Mouse (Mus musculus) intestine, embryonic 14.5 days (tissue): ENCODE results near the gene Ppara. TPM values are rescaled to one million over a fixed set of nuclear protein-coding genes. Genes with fewer than 3 reads are reported as not detected.
"Not testable (repeated sequence)": the region's sequence is repeated elsewhere in the genome, so short reads cannot be mapped to it uniquely, and the experiment has no call there.

ENCODE experiments used
- ATAC-seq: fragments of 200-750 bp; cut with Nextera tagmentation; replicated peaks from 2 replicates; pipeline ENCODE4 v1.8.0; 2017; ENCODE audit warnings: low read depth, moderate number of reproducible peaks, moderate TSS enrichment, moderate library complexity; ENCODE audit not compliant: low FRiP score, low TSS enrichment
- DNase-seq: peaks from one replicate; pipeline ENCODE4 v3.0.0-alpha.2; 2018; ENCODE audit warnings: low spot score
- H3K27ac ChIP-seq: fragments of 300-500 bp; sonication (generic); 2 replicates; pipeline ENCODE4 v1.5.1; 2014; ENCODE audit warnings: low read depth, mild to moderate bottlenecking, control low read depth
- H3K27me3 ChIP-seq: fragments of 300-500 bp; sonication (generic); replicated peaks from 2 replicates; pipeline ENCODE4 v1.6.1; 2014; ENCODE audit warnings: low read length, control low read depth; ENCODE audit not compliant: control insufficient read depth, insufficient read depth
- H3K36me3 ChIP-seq: fragments of 300-500 bp; sonication (generic); 2 replicates; pipeline ENCODE4 v1.6.1; 2014; ENCODE audit warnings: low read length, control low read depth; ENCODE audit not compliant: control insufficient read depth, insufficient read depth
- H3K4me1 ChIP-seq: fragments of 300-500 bp; sonication (generic); replicated peaks from 2 replicates; pipeline ENCODE4 v1.6.1; 2014; ENCODE audit warnings: low read length, control low read depth, mixed read lengths; ENCODE audit not compliant: control insufficient read depth, insufficient read depth
- H3K4me2 ChIP-seq: fragments of 300-500 bp; sonication (generic); 2 replicates; pipeline ENCODE4 v1.6.1; 2014; ENCODE audit warnings: low read length
- H3K4me3 ChIP-seq: fragments of 300-500 bp; sonication (generic); 2 replicates; pipeline ENCODE4 v1.5.1; 2014; ENCODE audit warnings: low read depth, low read length, control low read depth, mixed read lengths
- H3K9ac ChIP-seq: fragments of 300-500 bp; sonication (generic); 2 replicates; pipeline ENCODE4 v1.6.1; 2014; ENCODE audit warnings: mild to moderate bottlenecking, low read length
- H3K9me3 ChIP-seq: fragments of 300-500 bp; sonication (generic); 2 replicates; pipeline ENCODE4 v1.6.1; 2016; ENCODE audit warnings: low read length, control low read depth; ENCODE audit not compliant: control insufficient read depth
- WGBS: fragments of 180-500 bp; shearing (Covaris S2); extraction: QIAGEN DNeasy Blood & Tissue Kit; methylation state at CpG from one replicate; pipeline ENCODE4 v1.1.7; 2014; 5-methylcytosine and 5-hydroxymethylcytosine counted together
- polyA plus RNA-seq: library from polyadenylated mRNA; unstranded; fragments of >200 nt; fragmentation: Nextera tagmentation; extraction: Ambion mirVana; gene quantifications from 2 replicates; pipeline ENCODE4 v1.2.1, GENCODE M21; 2014

The Ppara gene
- polyA plus RNA-seq, 1 experiment from 2014 or later = 7.6 TPM

DNA sequence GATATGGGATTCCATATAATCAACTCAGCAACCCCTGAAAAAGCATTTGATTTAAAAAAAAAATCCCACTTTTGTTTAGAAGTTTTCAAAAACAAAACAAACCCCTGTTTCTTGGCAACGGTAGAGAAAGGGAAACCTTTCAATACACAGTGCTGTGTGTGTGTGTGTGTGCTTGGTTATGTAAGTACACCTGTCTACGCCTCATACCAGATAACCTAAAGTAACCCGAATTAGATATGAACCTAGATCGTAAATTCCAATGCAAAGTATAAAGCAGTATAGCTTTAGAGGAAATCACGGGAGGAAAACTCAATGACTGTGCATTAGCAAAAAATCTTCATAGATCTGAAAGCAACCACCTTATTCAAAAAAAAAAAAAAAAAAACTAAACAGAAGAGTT, 31.9 kb downstream of the Ppara start:
- DNase-seq = no peak
- H3K36me3 ChIP-seq = no peaks in the 10 kb centered on the region
- no peaks in the 10 kb centered on the region for H3K9me3 ChIP-seq
- no peak overlapping the region for H3K4me2 ChIP-seq
- no peak overlapping the region for H3K9ac ChIP-seq
- H3K27ac ChIP-seq = no peak overlapping the region
- H3K4me3 ChIP-seq = no peak overlapping the region
- H3K27me3 ChIP-seq = no peaks in the 10 kb centered on the region
- WGBS = 77% methylated on average over 5 of the region's 5 CpGs
- no peaks in the 10 kb centered on the region for H3K4me1 ChIP-seq
- no peak for ATAC-seq

DNA sequence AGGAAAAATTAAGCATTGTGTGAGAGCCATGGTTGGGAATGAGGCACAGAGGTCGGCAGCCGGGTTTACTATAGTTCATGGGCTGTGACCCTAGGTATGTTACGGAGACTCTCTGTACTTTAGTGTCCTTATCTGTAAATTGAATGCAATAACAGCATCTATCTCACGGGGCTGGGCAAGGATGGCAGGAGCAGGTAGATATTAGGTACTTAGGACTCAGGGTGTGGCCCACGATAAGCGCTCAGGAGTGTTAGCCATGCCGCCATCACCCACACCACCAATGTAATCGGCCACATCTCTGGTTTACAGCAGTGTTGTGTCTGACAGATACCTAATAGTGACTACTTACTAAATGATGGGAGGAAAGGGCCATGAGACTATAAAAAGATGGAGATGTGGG, 34.2 kb downstream of the Ppara start:
- H3K4me3 ChIP-seq = no peak overlapping the region
- no peak overlapping the region for H3K27ac ChIP-seq
- H3K36me3 ChIP-seq = no peaks in the 10 kb centered on the region
- no peaks in the 10 kb centered on the region for H3K4me1 ChIP-seq
- no peak overlapping the region for H3K9ac ChIP-seq
- no peak overlapping the region for H3K4me2 ChIP-seq
- DNase-seq (no peak), ATAC-seq (no peak)
- H3K9me3 ChIP-seq = no peaks in the 10 kb centered on the region
- 74% methylated on average over 8 of the region's 8 CpGs for WGBS
- no peaks in the 10 kb centered on the region for H3K27me3 ChIP-seq

DNA sequence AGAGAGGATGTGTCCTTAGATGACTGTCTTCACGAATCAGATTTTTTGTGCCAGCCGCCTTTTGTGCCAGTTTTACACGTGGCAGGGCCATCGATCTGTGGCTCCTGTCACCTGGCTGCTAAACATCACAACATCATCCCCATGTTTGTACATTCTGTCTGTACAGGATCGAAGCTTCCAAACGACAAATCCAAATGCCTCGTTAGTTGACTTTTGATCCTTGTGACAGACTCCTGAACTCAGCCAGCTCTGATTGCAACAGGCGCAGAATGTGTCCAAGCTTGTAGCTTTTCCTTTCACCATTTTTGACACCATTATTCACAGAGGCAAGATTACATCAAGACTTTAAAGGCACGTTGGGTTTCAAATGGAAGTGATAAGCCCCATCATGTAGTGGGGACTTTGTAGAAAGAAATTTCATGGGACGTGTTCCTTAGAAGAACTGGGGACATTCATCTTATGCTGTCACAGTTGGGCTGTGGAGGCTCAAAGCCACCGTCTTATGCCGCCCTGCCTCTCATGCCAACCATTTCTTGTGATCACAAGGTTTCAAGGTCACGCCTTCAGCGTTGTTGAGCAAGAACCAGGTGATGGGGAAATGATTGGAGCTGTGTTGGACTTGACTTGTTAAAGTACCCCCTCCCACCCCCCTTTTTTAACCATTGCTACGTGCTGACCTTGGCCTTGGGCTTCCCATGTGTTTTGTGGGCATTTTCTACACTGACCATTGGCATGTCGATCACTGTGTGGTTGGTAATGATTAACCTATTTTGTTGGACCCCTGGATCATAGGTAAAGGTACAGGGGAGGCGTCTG, 36.7 kb downstream of the Ppara start:
- Histone ChIP-seq H3K4me2 (no peak overlapping the region), H3K9me3 (no peaks in the 10 kb centered on the region), H3K27me3 (no peaks in the 10 kb centered on the region), H3K4me1 (no peaks in the 10 kb centered on the region), H3K27ac (no peak overlapping the region), H3K36me3 (no peaks in the 10 kb centered on the region), H3K9ac (no peak overlapping the region), H3K4me3 (no peak overlapping the region)
- DNase-seq = no peak
- no peak for ATAC-seq
- 80% methylated on average over 17 of the region's 17 CpGs for WGBS

DNA sequence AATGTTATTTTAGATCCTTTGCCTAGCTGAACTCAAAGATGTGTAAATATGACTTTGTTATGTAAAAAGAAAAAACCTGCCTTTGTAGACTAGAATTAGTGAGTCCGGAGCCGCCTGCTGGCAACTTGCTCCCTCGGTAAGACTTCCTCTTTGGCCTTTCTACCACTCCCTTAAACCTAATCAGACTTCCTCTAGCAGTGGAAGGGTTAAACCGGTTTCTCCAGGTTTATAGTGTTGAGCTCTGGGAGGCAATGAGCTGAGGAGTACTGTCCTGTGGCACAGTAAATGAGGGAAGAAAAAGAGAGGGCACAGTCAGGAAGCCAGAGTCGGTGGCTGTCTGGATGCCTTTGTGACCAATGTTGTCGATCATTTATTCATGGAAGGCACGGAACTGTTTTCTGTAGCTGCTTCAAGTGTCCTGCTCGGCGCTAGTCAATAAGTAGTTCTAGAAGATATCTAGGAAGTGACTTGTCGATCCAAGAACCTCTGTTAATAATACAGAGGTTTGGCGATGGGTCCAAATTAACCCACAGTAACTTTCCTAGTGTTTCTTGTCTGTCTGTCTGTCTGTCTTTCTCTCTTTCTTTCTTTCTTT, 37.5 kb downstream of the Ppara start:
- WGBS = 66% methylated on average over 11 of the region's 11 CpGs
- no peak for DNase-seq

DNA sequence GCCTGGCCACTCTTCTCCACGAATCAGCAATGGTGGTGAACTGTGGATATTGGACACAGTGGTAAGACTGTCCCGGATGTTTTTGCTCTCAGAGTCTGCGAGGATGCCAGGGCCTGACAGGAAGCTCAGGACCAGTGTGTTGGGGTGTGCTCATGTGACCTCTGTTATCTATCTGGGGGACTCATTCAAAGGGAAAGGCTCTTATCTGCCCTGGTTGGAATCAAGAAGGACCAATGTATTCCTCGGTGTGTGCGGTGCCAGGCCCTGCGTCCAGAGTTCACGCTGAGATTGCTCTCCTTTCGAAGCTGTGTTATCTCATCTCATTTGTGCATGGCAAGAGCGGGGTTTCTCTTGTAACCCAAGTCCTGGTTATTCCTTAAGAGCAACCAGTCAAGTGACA, 39.6 kb downstream of the Ppara start:
- no peaks in the 10 kb centered on the region for H3K9me3 ChIP-seq
- H3K27ac ChIP-seq = no peak overlapping the region
- DNase-seq = no peak
- no peak for ATAC-seq
- H3K27me3 ChIP-seq = no peaks in the 10 kb centered on the region
- no peaks in the 10 kb centered on the region for H3K4me1 ChIP-seq
- H3K36me3 ChIP-seq = no peaks in the 10 kb centered on the region
- H3K4me3 ChIP-seq = no peak overlapping the region
- H3K4me2 ChIP-seq = no peak overlapping the region
- H3K9ac ChIP-seq = no peak overlapping the region
- WGBS = 82% methylated on average over 9 of the region's 9 CpGs

More for the DNA sequence above, 37.5 kb downstream of the Ppara start:
- H3K36me3 ChIP-seq = no peaks in the 10 kb centered on the region
- H3K4me2 ChIP-seq = no peak overlapping the region
- H3K27me3 ChIP-seq = no peaks in the 10 kb centered on the region
- no peak for ATAC-seq
- H3K9me3 ChIP-seq = no peaks in the 10 kb centered on the region
- H3K4me1 ChIP-seq = no peaks in the 10 kb centered on the region
- no peak overlapping the region for H3K4me3 ChIP-seq
- no peak overlapping the region for H3K27ac ChIP-seq
- H3K9ac ChIP-seq = no peak overlapping the region

DNA sequence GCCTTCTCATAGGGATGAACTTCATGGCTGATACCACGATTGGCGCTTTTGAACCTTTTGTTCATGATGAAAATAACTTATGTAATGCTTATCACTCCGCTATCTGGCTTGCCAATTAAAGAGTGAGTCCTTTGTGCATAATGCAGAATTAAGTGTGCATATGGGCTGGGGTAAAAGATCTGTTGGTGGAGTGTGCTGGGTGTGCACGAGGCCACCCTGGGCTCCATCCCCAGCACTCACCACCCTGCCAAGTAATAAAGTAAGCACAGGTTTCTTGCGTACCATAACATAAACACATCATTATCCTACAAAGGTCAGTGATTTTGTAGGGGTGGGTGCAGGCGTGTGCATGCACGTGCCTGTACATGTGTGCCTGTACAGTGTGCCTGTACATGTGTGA, 40.2 kb downstream of the Ppara start:
- Histone ChIP-seq H3K36me3 (no peaks in the 10 kb centered on the region), H3K4me1 (no peaks in the 10 kb centered on the region), H3K27me3 (no peaks in the 10 kb centered on the region), H3K4me2 (no peak overlapping the region), H3K27ac (no peak overlapping the region), H3K9ac (no peak overlapping the region), H3K9me3 (no peaks in the 10 kb centered on the region), H3K4me3 (no peak overlapping the region)
- no peak for ATAC-seq
- 78% methylated on average over 7 of the region's 7 CpGs for WGBS
- DNase-seq = no peak

DNA sequence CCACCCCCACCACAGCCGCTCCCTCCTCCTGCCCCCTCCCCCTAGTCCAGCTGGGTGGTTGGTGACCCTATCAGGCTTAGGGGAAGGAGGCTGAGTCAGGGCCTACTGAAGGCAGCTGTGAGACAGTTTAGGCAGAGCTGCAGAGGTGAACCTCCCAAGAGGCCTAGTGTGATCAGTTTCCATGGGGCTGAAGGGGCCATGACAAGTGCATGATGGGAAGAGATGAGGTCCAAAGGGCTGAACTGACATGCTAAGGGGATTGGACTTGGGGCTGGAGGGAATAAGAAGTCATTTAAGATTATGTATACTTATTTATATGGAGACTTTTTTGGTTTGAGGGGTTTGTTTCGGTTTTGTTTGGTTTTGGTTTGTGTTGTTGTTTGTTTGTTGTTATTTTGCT, 41.5 kb downstream of the Ppara start:
- no peak overlapping the region for H3K27ac ChIP-seq
- H3K27me3 ChIP-seq = no peaks in the 10 kb centered on the region
- no peaks in the 10 kb centered on the region for H3K9me3 ChIP-seq
- no peaks in the 10 kb centered on the region for H3K4me1 ChIP-seq
- no peak overlapping the region for H3K4me3 ChIP-seq
- no peak overlapping the region for H3K9ac ChIP-seq
- no peak for ATAC-seq
- no peak for DNase-seq
- H3K36me3 ChIP-seq = no peaks in the 10 kb centered on the region
- no peak overlapping the region for H3K4me2 ChIP-seq
- 53% methylated on average over 2 of the region's 2 CpGs for WGBS

DNA sequence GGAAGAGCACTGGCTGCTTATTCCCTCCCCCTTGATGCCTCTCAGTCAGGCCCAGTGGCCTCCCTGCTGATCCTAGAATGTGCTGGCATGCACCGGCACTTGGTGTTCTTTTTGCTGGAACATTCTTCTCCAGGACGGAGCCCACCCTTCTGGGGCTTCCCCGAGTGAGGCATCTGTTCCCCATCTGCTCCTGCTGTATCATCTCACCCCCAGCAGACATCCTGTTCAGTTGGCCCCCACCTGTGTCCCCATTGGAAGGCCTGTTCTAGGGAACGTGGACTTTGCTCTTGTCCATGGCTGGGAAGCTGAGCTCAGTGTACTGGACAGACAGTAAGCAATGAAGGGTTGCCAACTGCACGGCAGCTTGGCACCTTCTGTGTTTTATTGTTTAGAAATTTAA, 42.0 kb downstream of the Ppara start:
- no peak overlapping the region for H3K9ac ChIP-seq
- no peak overlapping the region for H3K27ac ChIP-seq
- H3K36me3 ChIP-seq = no peaks in the 10 kb centered on the region
- 82% methylated on average over 5 of the region's 5 CpGs for whole genome bisulfite sequencing
- no peak overlapping the region for H3K4me2 ChIP-seq
- H3K9me3 ChIP-seq = no peaks in the 10 kb centered on the region
- H3K4me1 ChIP-seq = no peaks in the 10 kb centered on the region
- no peaks in the 10 kb centered on the region for H3K27me3 ChIP-seq
- H3K4me3 ChIP-seq = no peak overlapping the region
- DNase-seq = no peak
- ATAC-seq = no peak

DNA sequence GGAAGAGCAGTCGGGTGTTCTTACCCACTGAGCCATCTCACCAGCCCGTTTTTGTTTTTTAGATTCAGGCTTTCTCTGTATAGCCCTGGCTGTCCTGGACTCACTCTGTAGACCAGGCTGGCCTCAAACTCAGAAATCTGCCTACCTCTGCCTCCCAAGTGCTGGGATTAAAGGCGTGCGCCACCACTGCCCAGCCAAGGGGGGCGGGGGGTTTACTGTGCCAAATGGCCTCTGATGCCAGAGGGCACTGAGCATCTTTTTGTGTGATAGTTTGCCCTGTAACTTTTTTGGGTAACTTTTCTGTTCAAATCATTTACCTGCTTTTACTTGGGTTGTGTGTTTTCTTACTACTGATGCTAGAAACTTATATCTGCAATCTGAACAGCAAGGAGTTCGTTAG, 44.1 kb downstream of the Ppara start:
- H3K36me3 ChIP-seq, H3K9me3 ChIP-seq, H3K4me3 ChIP-seq, H3K27me3 ChIP-seq, ATAC-seq, H3K9ac ChIP-seq, DNase-seq, H3K4me1 ChIP-seq, H3K27ac ChIP-seq, H3K4me2 ChIP-seq: not testable (repeated sequence)
- WGBS = 88% methylated on average over 6 of the region's 6 CpGs
